Mouse (Mus musculus) hindbrain, postnatal 0 days (tissue): ENCODE data around the gene Timp3. TPM values are rescaled to one million over a fixed set of nuclear protein-coding genes. Genes with fewer than 3 reads are reported as not detected.

Source experiments
- ATAC-seq: fragments of 200-750 bp; cut with Nextera tagmentation; 2 replicates; pipeline ENCODE4 v1.8.0; 2017; ENCODE audit warnings: mild to moderate bottlenecking, moderate TSS enrichment, moderate library complexity
- DNase-seq: peaks from one replicate; pipeline ENCODE4 v3.0.0-alpha.2; 2015; ENCODE audit warnings: low spot score
- H3K27ac ChIP-seq: fragments of 300-500 bp; sonication (generic); 2 replicates; pipeline ENCODE4 v1.5.1; 2014; ENCODE audit warnings: mild to moderate bottlenecking
- H3K27me3 ChIP-seq: fragments of 300-500 bp; sonication (generic); 2 replicates; pipeline ENCODE4 v1.6.1; 2014; ENCODE audit warnings: low read length, mixed read lengths; ENCODE audit not compliant: insufficient read depth
- H3K36me3 ChIP-seq: fragments of 300-500 bp; sonication (generic); 2 replicates; pipeline ENCODE4 v1.6.1; 2014; ENCODE audit warnings: low read length, mixed read lengths; ENCODE audit not compliant: insufficient read depth
- H3K4me1 ChIP-seq: fragments of 300-500 bp; sonication (generic); 2 replicates; pipeline ENCODE4 v1.6.1; 2014; ENCODE audit warnings: antibody characterized with exemption, low read length, mixed read lengths; ENCODE audit not compliant: insufficient read depth
- H3K4me2 ChIP-seq: fragments of 300-500 bp; sonication (generic); 2 replicates; pipeline ENCODE4 v1.6.1; 2014; ENCODE audit warnings: low read depth, mild to moderate bottlenecking, low read length, moderate library complexity, mixed read lengths
- H3K4me3 ChIP-seq: fragments of 300-500 bp; sonication (generic); 2 replicates; pipeline ENCODE4 v1.5.1; 2014; ENCODE audit warnings: low read length
- H3K9ac ChIP-seq: fragments of 300-500 bp; sonication (generic); replicated peaks from 2 replicates; pipeline ENCODE4 v1.6.1; 2014; ENCODE audit warnings: mild to moderate bottlenecking, low read length, moderate library complexity, mixed read lengths
- H3K9me3 ChIP-seq: fragments of 300-500 bp; sonication (generic); 2 replicates; pipeline ENCODE4 v1.6.1; 2016; ENCODE audit warnings: low read length, mixed read lengths
- CTCF ChIP-seq: IDR thresholded peaks from 2 replicates; pipeline ENCODE4 v1.5.1; 2016; ENCODE audit warnings: antibody characterized with exemption, control low read depth, low read depth
- WGBS: fragments of 180-500 bp; shearing (Covaris S2); extraction: QIAGEN DNeasy Blood & Tissue Kit; methylation state at CpG from one replicate; pipeline ENCODE4 v1.1.7; 2014; 5-methylcytosine and 5-hydroxymethylcytosine counted together
- polyA plus RNA-seq: library from polyadenylated mRNA; unstranded; fragments of >200 nt; fragmentation: Nextera tagmentation; extraction: Ambion mirVana; gene quantifications from 2 replicates; pipeline ENCODE4 v1.2.1, GENCODE M21; 2015
- total RNA-seq: library from RNA; depleted of rRNA; stranded (reverse); fragments of >200 nt; gene quantifications from 2 replicates; pipeline ENCODE4 v1.2.3, GENCODE M21; 2014

The Timp3 gene
- total and polyA plus RNA-seq, 2 experiments from 2014 or later, result 60.0 to 162 TPM

- no peaks in the 10 kb centered on the region; the same call in 1 of the 2 replicates for H3K36me3 ChIP-seq
- peaks cover 11% of the 10 kb centered on the region for H3K4me1 ChIP-seq
- H3K9ac ChIP-seq, result no peak overlapping the region
- peak; percentile 65; the same call in 1 of the 2 replicates for ATAC-seq
- no peaks in the 10 kb centered on the region for H3K9me3 ChIP-seq
- WGBS, result 61% methylated on average over 4 of the region's 4 CpGs
- no peaks in the 10 kb centered on the region for H3K27me3 ChIP-seq
- no peak overlapping the region for H3K4me3 ChIP-seq
- H3K27ac ChIP-seq, result peak overlapping the region; percentile 28
- peak; percentile 56 for DNase-seq
- no peak for TF ChIP-seq CTCF
- no peak overlapping the region for H3K4me2 ChIP-seq
These were observed 23.3 kb downstream of the Timp3 start for GRCm38 (mm10) chr10:86323275-86323994.

- Histone ChIP-seq H3K9ac (no peak overlapping the region), H3K4me3 (no peak overlapping the region), H3K4me2 (no peak overlapping the region), H3K4me1 (no peaks in the 10 kb centered on the region; the same call in 1 of the 2 replicates), H3K9me3 (no peaks in the 10 kb centered on the region), H3K27me3 (no peaks in the 10 kb centered on the region), H3K27ac (no peak overlapping the region), H3K36me3 (no peaks in the 10 kb centered on the region; the same call in 1 of the 2 replicates)
- DNase-seq (no peak), ATAC-seq (no peak)
- WGBS, result 32% methylated on average over 6 of the region's 6 CpGs
- no peak for TF ChIP-seq CTCF
These were observed 25.1 kb downstream of the Timp3 start for GRCm38 (mm10) chr10:86325272-86325671.

DNA sequence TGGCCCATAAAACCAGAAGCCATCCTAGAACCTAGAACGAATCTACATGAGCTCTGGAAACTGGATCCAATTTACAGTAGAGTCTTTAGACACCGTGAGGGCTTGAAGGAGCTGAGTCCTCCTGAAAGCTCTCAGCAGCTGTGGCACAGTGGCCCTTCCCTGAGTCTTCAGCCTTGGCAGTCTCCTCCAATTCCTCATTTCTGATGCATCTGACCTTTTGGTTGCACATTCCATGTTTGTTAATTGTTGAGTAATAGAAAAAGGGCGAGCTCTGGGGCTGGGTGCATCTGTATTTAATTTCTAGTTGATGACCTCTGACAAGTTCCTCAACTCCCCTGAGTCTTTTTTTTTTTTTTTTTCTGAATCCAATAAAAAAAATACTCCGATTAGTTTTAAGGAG is 28.0 kb downstream of the Timp3 start:
- H3K36me3 ChIP-seq, result no peaks in the 10 kb centered on the region; the same call in 1 of the 2 replicates
- WGBS, result 89% methylated on average over 4 of the region's 4 CpGs
- no peak overlapping the region for H3K9ac ChIP-seq
- TF ChIP-seq CTCF, result no peak
- ATAC-seq (no peak), DNase-seq (no peak)
- H3K4me1 ChIP-seq, result peaks cover 12% of the 10 kb centered on the region
- H3K27me3 ChIP-seq, result no peaks in the 10 kb centered on the region
- no peak overlapping the region for H3K4me3 ChIP-seq
- H3K27ac ChIP-seq, result no peak overlapping the region
- H3K4me2 ChIP-seq, result no peak overlapping the region
- H3K9me3 ChIP-seq, result no peaks in the 10 kb centered on the region

DNA sequence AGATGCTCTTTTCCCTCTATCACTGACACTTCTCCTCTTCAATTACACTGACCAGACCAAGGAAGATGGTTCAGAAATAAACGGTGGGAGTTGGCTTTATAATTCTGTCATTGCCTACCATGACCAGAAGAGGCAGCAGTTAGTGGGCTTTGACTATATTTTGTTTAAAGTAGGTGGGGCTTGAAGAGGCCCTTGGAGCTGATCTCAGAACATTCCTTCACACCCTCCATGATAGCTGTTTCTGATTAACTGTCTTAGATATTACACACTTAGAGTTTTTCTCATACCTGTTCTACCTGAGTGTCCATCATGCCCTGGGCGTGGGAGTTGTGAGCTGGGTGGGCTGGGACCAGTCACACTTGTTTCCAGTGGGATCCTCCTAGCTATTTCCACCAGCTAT is 28.5 kb downstream of the Timp3 start:
- ATAC-seq (no peak), DNase-seq (no peak)
- H3K27me3 ChIP-seq, result no peaks in the 10 kb centered on the region
- WGBS, result 78% methylated on average over 2 of the region's 2 CpGs
- peaks cover 12% of the 10 kb centered on the region for H3K4me1 ChIP-seq
- peak; percentile 25; the same call in 1 of the 2 replicates for TF ChIP-seq CTCF
- H3K36me3 ChIP-seq, result no peaks in the 10 kb centered on the region; the same call in 1 of the 2 replicates
- no peak overlapping the region for H3K27ac ChIP-seq
- no peak overlapping the region for H3K9ac ChIP-seq
- H3K4me3 ChIP-seq, result no peak overlapping the region
- no peaks in the 10 kb centered on the region for H3K9me3 ChIP-seq
- no peak overlapping the region for H3K4me2 ChIP-seq

GRCm38 (mm10) chr10:86329241-86329882 is 29.2 kb downstream of the Timp3 start:
- Histone ChIP-seq H3K4me1 (peaks cover 12% of the 10 kb centered on the region), H3K9ac (no peak overlapping the region), H3K27me3 (no peaks in the 10 kb centered on the region), H3K36me3 (no peaks in the 10 kb centered on the region; the same call in 1 of the 2 replicates), H3K27ac (no peak overlapping the region), H3K4me3 (no peak overlapping the region), H3K4me2 (no peak overlapping the region), H3K9me3 (no peaks in the 10 kb centered on the region)
- DNase-seq, result no peak
- 83% methylated on average over 8 of the region's 8 CpGs for WGBS
- peak; percentile 44; the same call in 1 of the 2 replicates for ATAC-seq
- TF ChIP-seq CTCF, result no peak

DNA sequence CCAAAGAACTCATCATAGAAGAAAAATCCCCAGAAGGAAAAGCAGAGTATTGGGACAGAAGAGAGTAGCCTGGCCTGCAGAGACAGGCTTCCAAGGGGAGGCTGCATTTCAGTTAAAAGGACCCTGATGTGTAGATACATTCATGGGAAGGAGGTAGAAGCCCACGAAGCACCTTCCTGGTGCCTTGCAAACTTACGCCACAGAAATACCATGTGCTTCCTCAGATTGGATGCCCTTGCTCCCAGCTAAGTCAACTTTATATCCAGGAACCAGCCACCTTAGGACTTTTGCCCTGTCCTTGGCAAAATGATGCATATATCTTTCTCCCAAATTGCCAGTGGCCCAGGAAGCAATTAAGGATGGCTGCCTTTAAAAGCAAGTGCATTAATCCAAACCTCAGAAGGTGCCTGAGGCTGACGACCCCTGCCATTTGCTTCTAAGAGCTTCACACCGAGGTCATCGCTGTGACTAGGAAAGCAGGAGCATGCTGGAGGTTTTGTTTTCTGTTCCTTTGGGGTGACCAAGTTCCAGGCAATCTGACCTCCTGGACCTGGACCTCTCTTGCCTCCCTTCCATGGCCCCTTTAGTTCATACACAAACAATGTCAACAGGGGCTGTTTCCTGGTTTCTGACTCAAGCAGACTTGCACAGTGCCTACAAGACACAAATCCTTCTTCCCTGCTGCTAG is 31.0 kb downstream of the Timp3 start:
- no peak for ATAC-seq
- Histone ChIP-seq H3K4me1 (peaks cover 12% of the 10 kb centered on the region), H3K36me3 (no peaks in the 10 kb centered on the region; the same call in 1 of the 2 replicates), H3K9me3 (no peaks in the 10 kb centered on the region), H3K27ac (peak overlapping the region; percentile 71), H3K4me3 (no peak overlapping the region), H3K4me2 (no peak overlapping the region), H3K9ac (no peak overlapping the region), H3K27me3 (no peaks in the 10 kb centered on the region)
- no peak for TF ChIP-seq CTCF
- DNase-seq, result no peak
- 83% methylated on average over 5 of the region's 5 CpGs for WGBS
